Mouse (Mus musculus) embryo, embryonic 11.5 days (tissue): ENCODE results near the gene Fam172a.

Experiments
- DNase-seq: peaks from one replicate; pipeline ENCODE4 v3.0.0-alpha.2; 2012; ENCODE audit warnings: low read depth, low spot score

The Fam172a gene

GRCm38 (mm10) chr13:78198871-78199641, 497.2 kb downstream of the Fam172a start:
- no peak for DNase-seq

GRCm38 (mm10) chr13:78199642-78200160, 497.9 kb downstream of the Fam172a start, which contains the start of gene Nr2f1:
Gene Nr2f1 (minus strand): TSS chr13:78199757.
- DNase-seq, result no peak

- DNase-seq, result peak; percentile 87
These were observed 498.6 kb downstream of the Fam172a start for GRCm38 (mm10) chr13:78200407-78200806.

GRCm38 (mm10) chr13:78200991-78201870, 499.4 kb downstream of the Fam172a start:
- peak; percentile 81 for DNase-seq

- DNase-seq, result no peak
These were observed 500.2 kb downstream of the Fam172a start for GRCm38 (mm10) chr13:78201871-78202565.

GRCm38 (mm10) chr13:78202574-78203347, 500.9 kb downstream of the Fam172a start:
- DNase-seq, result no peak

GRCm38 (mm10) chr13:78203348-78204061, 501.7 kb downstream of the Fam172a start:
- no peak for DNase-seq

- no peak for DNase-seq
These were observed 503.6 kb downstream of the Fam172a start for GRCm38 (mm10) chr13:78205426-78205825.

GRCm38 (mm10) chr13:78206891-78207430, 505.1 kb downstream of the Fam172a start:
- no peak for DNase-seq

GRCm38 (mm10) chr13:78207796-78208645, 506.2 kb downstream of the Fam172a start:
- no peak for DNase-seq

GRCm38 (mm10) chr13:78208689-78209410, 507.0 kb downstream of the Fam172a start:
- no peak for DNase-seq

- DNase-seq, result no peak
These were observed 507.8 kb downstream of the Fam172a start for GRCm38 (mm10) chr13:78209611-78210028.

- no peak for DNase-seq
These were observed 508.4 kb downstream of the Fam172a start for GRCm38 (mm10) chr13:78210029-78210747.

GRCm38 (mm10) chr13:78210748-78211089, 508.9 kb downstream of the Fam172a start:
- no peak for DNase-seq

GRCm38 (mm10) chr13:78211231-78212010, 509.6 kb downstream of the Fam172a start:
- DNase-seq, result no peak

- no peak for DNase-seq
These were observed 510.3 kb downstream of the Fam172a start for GRCm38 (mm10) chr13:78212111-78212510.

- DNase-seq, result no peak
These were observed 511.3 kb downstream of the Fam172a start for GRCm38 (mm10) chr13:78213155-78213554.
